Mouse (Mus musculus): ENCODE measurements around the gene Leng1.
A peak's percentile ranks its signal among the peaks of the same experiment; 100 is the strongest.

Leng1 gene

GRCm38 (mm10) chr7:3629543-3630477 is 35.8 kb downstream of the Leng1 start, which contains the start of the genes Tfpt and Prpf31:
Gene Tfpt, minus strand, starts transcription at chr7:3629929.
Gene Prpf31, plus strand, starts transcription at chr7:3629985.
- peak; percentile 88 to 93 for DNase-seq (ENCODE audit: low spot score in 2 of 2)

GRCm38 (mm10) chr7:3629030-3629429 is 36.6 kb downstream of the Leng1 start:
- DNase-seq (ENCODE audit: low spot score in 2 of 2), result no peak

GRCm38 (mm10) chr7:3617242-3617995 is 48.2 kb downstream of the Leng1 start, which contains the start of gene Ndufa3:
Gene Ndufa3, plus strand, starts transcription at chr7:3617373.
- peak; percentile 89 for DNase-seq (ENCODE audit: low spot score in 2 of 2)

DNA sequence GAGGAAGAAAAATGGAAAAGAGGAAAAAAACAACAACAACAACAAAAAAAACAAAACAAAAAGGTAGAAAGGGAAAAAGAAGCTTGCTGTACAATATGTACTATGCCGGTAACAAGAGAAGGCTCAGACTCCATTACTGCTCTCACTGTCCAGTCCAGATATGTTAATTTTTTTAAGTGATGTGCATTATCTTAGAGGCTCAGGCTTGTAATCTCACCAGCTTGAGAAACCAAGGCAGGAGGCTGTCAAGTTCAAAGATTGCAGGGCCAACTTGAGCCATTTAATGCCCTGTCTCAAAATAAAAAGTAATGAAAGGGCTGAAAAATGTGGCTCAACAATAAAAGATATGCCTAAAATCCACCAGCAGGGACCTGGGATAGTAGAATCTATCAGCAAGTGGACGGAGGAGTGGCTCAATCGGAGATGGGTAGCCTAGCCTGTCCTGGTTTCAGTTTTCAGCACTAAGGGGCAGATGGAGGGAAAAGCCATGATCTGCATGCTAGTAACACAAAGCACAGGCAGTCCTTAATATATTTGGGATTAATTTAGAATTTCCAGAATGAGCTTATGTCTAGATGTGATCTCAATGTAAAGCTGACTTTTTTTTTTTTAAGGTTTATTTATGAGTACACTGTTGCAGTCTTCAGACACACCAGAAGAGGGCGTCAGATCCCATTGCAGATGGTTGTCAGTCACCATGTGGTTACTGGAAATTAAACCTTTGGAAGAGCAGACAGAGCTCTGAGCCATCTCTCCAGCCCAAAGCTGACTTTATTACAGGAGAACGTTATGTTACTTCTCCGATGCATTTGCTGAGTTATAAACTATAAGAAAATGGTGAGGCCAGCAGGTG is 49.0 kb downstream of the Leng1 start:
- no peak for DNase-seq (ENCODE audit: low spot score in 2 of 2)

- no peak for DNase-seq (ENCODE audit: low spot score in 2 of 2)
These were observed 49.6 kb downstream of the Leng1 start, which contains the start of gene Oscar for GRCm38 (mm10) chr7:3616057-3616388. Gene Oscar, minus strand, starts transcription at chr7:3616157.

DNA sequence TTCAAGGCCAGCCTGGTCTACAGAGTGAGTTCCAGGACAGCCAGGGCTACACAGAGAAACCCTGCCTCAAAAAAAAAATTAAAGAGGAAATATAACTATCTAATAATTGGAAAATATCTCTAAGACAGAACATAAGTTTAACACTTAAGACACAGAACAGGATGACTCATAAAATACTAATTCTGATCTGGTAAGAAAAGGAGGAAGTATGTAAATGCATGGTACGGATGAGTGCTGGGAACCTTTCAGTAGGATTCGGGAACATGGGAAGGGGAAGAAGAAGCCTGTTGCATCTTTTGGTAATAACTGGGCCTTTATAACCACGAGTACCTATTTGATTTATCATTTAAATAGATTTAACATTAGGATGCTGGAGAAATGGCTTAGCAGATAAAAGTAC is 51.6 kb downstream of the Leng1 start:
- DNase-seq (ENCODE audit: low spot score in 2 of 2), result no peak

- DNase-seq (ENCODE audit: low spot score in 2 of 2), result no peak
These were observed 54.6 kb downstream of the Leng1 start for GRCm38 (mm10) chr7:3611006-3611405.

GRCm38 (mm10) chr7:3610437-3610836 is 55.2 kb downstream of the Leng1 start:
- no peak for DNase-seq (ENCODE audit: low spot score in 2 of 2)
